Mouse (Mus musculus): ENCODE measurements at regions not wholly inside any gene's neighbourhood (a gene's known extent, or its start where the extent isn't known, plus 50 kb on each side); places are given as distances from the start of the nearest gene placed in this dataset.
"Not testable (repeated sequence)": the region's sequence is repeated elsewhere in the genome, so short reads cannot be mapped to it uniquely, and the experiment has no call there.

GRCm38 (mm10) chr9:83728428-83728827, 77.6 kb downstream of the Elovl4 start:
- Histone ChIP-seq H3K36me3 (ENCODE audit: control insufficient read depth, insufficient read depth, low read length) (no peaks in the 10 kb centered on the region), H3K27me3 (ENCODE audit: control insufficient read depth, insufficient read depth, low read length) (no peaks in the 10 kb centered on the region), H3K9me3 (replicated peaks; ENCODE audit: control insufficient read depth, low read length) (no peaks in the 10 kb centered on the region), H3K9ac (ENCODE audit: low read depth, low read length) (no peak overlapping the region), H3K4me2 (no peak overlapping the region), H3K4me1 (ENCODE audit: control insufficient read depth, insufficient read depth, low read length) (no peaks in the 10 kb centered on the region), H3K27ac (ENCODE audit: low read depth, low read length) (no peak overlapping the region), H3K4me3 (ENCODE audit: low read depth, low read length) (no peak overlapping the region)
- WGBS (ENCODE audit: insufficient replicate concordance), result 82% methylated on average over 8 of the region's 8 CpGs
- no peak for ATAC-seq (replicated peaks; ENCODE audit: insufficient number of reproducible peaks, low FRiP score, low TSS enrichment)

- peak overlapping the region; percentile 38 for H3K4me3 ChIP-seq (ENCODE audit: low read depth, low read length)
- H3K9me3 ChIP-seq (replicated peaks; ENCODE audit: control insufficient read depth, low read length), result no peaks in the 10 kb centered on the region
- H3K4me1 ChIP-seq (ENCODE audit: control insufficient read depth, insufficient read depth, low read length), result no peaks in the 10 kb centered on the region
- peak; percentile 59; the same call in 1 of the 2 replicates for ATAC-seq (replicated peaks; ENCODE audit: insufficient number of reproducible peaks, low FRiP score, low TSS enrichment)
- no peaks in the 10 kb centered on the region for H3K36me3 ChIP-seq (ENCODE audit: control insufficient read depth, insufficient read depth, low read length)
- no peak overlapping the region for H3K27ac ChIP-seq (ENCODE audit: low read depth, low read length)
- no peaks in the 10 kb centered on the region for H3K27me3 ChIP-seq (ENCODE audit: control insufficient read depth, insufficient read depth, low read length)
- 10% methylated on average over 14 of the region's 14 CpGs for WGBS (ENCODE audit: insufficient replicate concordance)
- H3K9ac ChIP-seq (ENCODE audit: low read depth, low read length), result no peak overlapping the region
- H3K4me2 ChIP-seq, result peak overlapping the region; percentile 68
Observed at GRCm38 (mm10) chr9:83727462-83728189, 78.5 kb downstream of the Elovl4 start.

- Histone ChIP-seq H3K27me3 (ENCODE audit: control insufficient read depth, insufficient read depth, low read length) (no peaks in the 10 kb centered on the region), H3K4me3 (ENCODE audit: low read depth, low read length) (peak overlapping the region; percentile 38), H3K9me3 (replicated peaks; ENCODE audit: control insufficient read depth, low read length) (no peaks in the 10 kb centered on the region), H3K9ac (ENCODE audit: low read depth, low read length) (no peak overlapping the region), H3K4me2 (peak overlapping the region; percentile 68), H3K27ac (ENCODE audit: low read depth, low read length) (no peak overlapping the region), H3K4me1 (ENCODE audit: control insufficient read depth, insufficient read depth, low read length) (no peaks in the 10 kb centered on the region), H3K36me3 (ENCODE audit: control insufficient read depth, insufficient read depth, low read length) (no peaks in the 10 kb centered on the region)
- 37% methylated on average over 16 of the region's 16 CpGs for WGBS (ENCODE audit: insufficient replicate concordance)
- no peak for ATAC-seq (replicated peaks; ENCODE audit: insufficient number of reproducible peaks, low FRiP score, low TSS enrichment)
Observed at GRCm38 (mm10) chr9:83726979-83727378, 79.1 kb downstream of the Elovl4 start.

- Histone ChIP-seq H3K9ac (ENCODE audit: low read depth, low read length) (no peak overlapping the region), H3K4me2 (no peak overlapping the region), H3K36me3 (ENCODE audit: control insufficient read depth, insufficient read depth, low read length) (no peaks in the 10 kb centered on the region), H3K9me3 (replicated peaks; ENCODE audit: control insufficient read depth, low read length) (no peaks in the 10 kb centered on the region), H3K27me3 (ENCODE audit: control insufficient read depth, insufficient read depth, low read length) (no peaks in the 10 kb centered on the region), H3K4me1 (ENCODE audit: control insufficient read depth, insufficient read depth, low read length) (no peaks in the 10 kb centered on the region), H3K27ac (ENCODE audit: low read depth, low read length) (no peak overlapping the region), H3K4me3 (ENCODE audit: low read depth, low read length) (no peak overlapping the region)
- no peak for ATAC-seq (replicated peaks; ENCODE audit: insufficient number of reproducible peaks, low FRiP score, low TSS enrichment)
- 54% methylated on average over 9 of the region's 9 CpGs for WGBS (ENCODE audit: insufficient replicate concordance)
Observed at GRCm38 (mm10) chr9:83726105-83726504, 80.0 kb downstream of the Elovl4 start.

GRCm38 (mm10) chr9:83725545-83725944, 80.5 kb downstream of the Elovl4 start:
- Histone ChIP-seq H3K36me3 (ENCODE audit: control insufficient read depth, insufficient read depth, low read length) (no peaks in the 10 kb centered on the region), H3K4me2 (no peak overlapping the region)
- WGBS (ENCODE audit: insufficient replicate concordance), result 60% methylated on average over 8 of the region's 8 CpGs

GRCm38 (mm10) chr9:83720982-83721381, 85.1 kb downstream of the Elovl4 start:
- Histone ChIP-seq H3K4me2 (no peak overlapping the region), H3K4me3 (ENCODE audit: low read depth, low read length) (no peak overlapping the region), H3K4me1 (ENCODE audit: control insufficient read depth, insufficient read depth, low read length) (peaks cover 5% of the 10 kb centered on the region; the same call in 1 of the 2 replicates), H3K27ac (ENCODE audit: low read depth, low read length) (no peak overlapping the region), H3K9ac (ENCODE audit: low read depth, low read length) (no peak overlapping the region), H3K27me3 (ENCODE audit: control insufficient read depth, insufficient read depth, low read length) (no peaks in the 10 kb centered on the region), H3K36me3 (ENCODE audit: control insufficient read depth, insufficient read depth, low read length) (no peaks in the 10 kb centered on the region), H3K9me3 (replicated peaks; ENCODE audit: control insufficient read depth, low read length) (no peaks in the 10 kb centered on the region)
- 62% methylated on average over 2 of the region's 2 CpGs for WGBS (ENCODE audit: insufficient replicate concordance)
- ATAC-seq (replicated peaks; ENCODE audit: insufficient number of reproducible peaks, low FRiP score, low TSS enrichment), result no peak

More at GRCm38 (mm10) chr9:83725545-83725944, 80.5 kb downstream of the Elovl4 start:
- Histone ChIP-seq H3K9me3 (replicated peaks; ENCODE audit: control insufficient read depth, low read length) (no peaks in the 10 kb centered on the region), H3K9ac (ENCODE audit: low read depth, low read length) (no peak overlapping the region), H3K4me3 (ENCODE audit: low read depth, low read length) (no peak overlapping the region), H3K4me1 (ENCODE audit: control insufficient read depth, insufficient read depth, low read length) (no peaks in the 10 kb centered on the region), H3K27ac (ENCODE audit: low read depth, low read length) (no peak overlapping the region), H3K27me3 (ENCODE audit: control insufficient read depth, insufficient read depth, low read length) (no peaks in the 10 kb centered on the region)
- ATAC-seq (replicated peaks; ENCODE audit: insufficient number of reproducible peaks, low FRiP score, low TSS enrichment), result no peak

GRCm38 (mm10) chr9:83719811-83720210, 86.3 kb downstream of the Elovl4 start:
- Histone ChIP-seq H3K9me3 (replicated peaks; ENCODE audit: control insufficient read depth, low read length) (no peaks in the 10 kb centered on the region), H3K27me3 (ENCODE audit: control insufficient read depth, insufficient read depth, low read length) (no peaks in the 10 kb centered on the region), H3K36me3 (ENCODE audit: control insufficient read depth, insufficient read depth, low read length) (no peaks in the 10 kb centered on the region), H3K27ac (ENCODE audit: low read depth, low read length) (no peak overlapping the region), H3K4me3 (ENCODE audit: low read depth, low read length) (no peak overlapping the region), H3K9ac (ENCODE audit: low read depth, low read length) (no peak overlapping the region), H3K4me1 (ENCODE audit: control insufficient read depth, insufficient read depth, low read length) (peaks cover 5% of the 10 kb centered on the region; the same call in 1 of the 2 replicates), H3K4me2 (no peak overlapping the region)
- no peak for ATAC-seq (replicated peaks; ENCODE audit: insufficient number of reproducible peaks, low FRiP score, low TSS enrichment)
- 39% methylated on average over 4 of the region's 4 CpGs for WGBS (ENCODE audit: insufficient replicate concordance)

GRCm38 (mm10) chr9:83718084-83718483, 88.0 kb downstream of the Elovl4 start:
- not testable (repeated sequence) for H3K27ac ChIP-seq (ENCODE audit: low read depth, low read length); H3K9me3 ChIP-seq (replicated peaks; ENCODE audit: control insufficient read depth, low read length); H3K9ac ChIP-seq (ENCODE audit: low read depth, low read length); H3K36me3 ChIP-seq (ENCODE audit: control insufficient read depth, insufficient read depth, low read length); H3K4me2 ChIP-seq; H3K4me3 ChIP-seq (ENCODE audit: low read depth, low read length); ATAC-seq (replicated peaks; ENCODE audit: insufficient number of reproducible peaks, low FRiP score, low TSS enrichment); H3K4me1 ChIP-seq (ENCODE audit: control insufficient read depth, insufficient read depth, low read length); H3K27me3 ChIP-seq (ENCODE audit: control insufficient read depth, insufficient read depth, low read length)
- WGBS (ENCODE audit: insufficient replicate concordance), result 88% methylated on average over 2 of the region's 2 CpGs
